Mouse (Mus musculus) heart, embryonic 12.5 days (tissue): ENCODE results near the gene Ecsit. TPM values are rescaled to one million over a fixed set of nuclear protein-coding genes. Genes with fewer than 3 reads are reported as not detected.

Source experiments
- ATAC-seq: fragments of 200-750 bp; cut with Nextera tagmentation; 2 replicates; pipeline ENCODE4 v1.8.0; 2017; ENCODE audit warnings: moderate TSS enrichment, moderate library complexity; ENCODE audit not compliant: insufficient number of reproducible peaks, low FRiP score
- H3K27ac ChIP-seq: fragments of 300-500 bp; sonication (generic); 2 replicates; pipeline ENCODE4 v1.5.1; 2016; ENCODE audit warnings: mild to moderate bottlenecking, moderate library complexity; ENCODE audit not compliant: poor library complexity, severe bottlenecking
- H3K27me3 ChIP-seq: fragments of 300-500 bp; sonication (generic); replicated peaks from 2 replicates; pipeline ENCODE4 v1.6.1; 2016; ENCODE audit warnings: mild to moderate bottlenecking, moderate library complexity
- H3K36me3 ChIP-seq: fragments of 300-500 bp; sonication (generic); 2 replicates; pipeline ENCODE4 v1.6.1; 2016; ENCODE audit warnings: mild to moderate bottlenecking, moderate library complexity
- H3K4me1 ChIP-seq: fragments of 300-500 bp; sonication (generic); replicated peaks from 2 replicates; pipeline ENCODE4 v1.6.1; 2016; ENCODE audit warnings: mild to moderate bottlenecking
- H3K4me2 ChIP-seq: fragments of 300-500 bp; sonication (generic); 2 replicates; pipeline ENCODE4 v1.6.1; 2016; ENCODE audit warnings: mild to moderate bottlenecking, moderate library complexity
- H3K4me3 ChIP-seq: fragments of 300-500 bp; sonication (generic); 2 replicates; pipeline ENCODE4 v1.5.1; 2016; ENCODE audit warnings: mild to moderate bottlenecking
- H3K9ac ChIP-seq: fragments of 300-500 bp; sonication (generic); 2 replicates; pipeline ENCODE4 v1.6.1; 2016; ENCODE audit warnings: mild to moderate bottlenecking, moderate library complexity
- H3K9me3 ChIP-seq: fragments of 300-500 bp; sonication (generic); replicated peaks from 2 replicates; pipeline ENCODE4 v1.6.1; 2016; ENCODE audit warnings: mild to moderate bottlenecking, moderate library complexity
- WGBS: fragments of 180-500 bp; shearing (Covaris S2); methylation state at CpG from one replicate; pipeline ENCODE4 v1.1.7; 2016; 5-methylcytosine and 5-hydroxymethylcytosine counted together
- polyA plus RNA-seq: library from polyadenylated mRNA; unstranded; fragments of >200 nt; fragmentation: Nextera tagmentation; extraction: Ambion mirVana; gene quantifications from 2 replicates; pipeline ENCODE4 v1.2.1, GENCODE M21; 2016

The Ecsit gene
- polyA plus RNA-seq, 1 experiment from 2014 or later = 49.3 TPM

GRCm38 (mm10) chr9:22064341-22064740 lies 20.9 kb downstream of the Ecsit start:
- Histone ChIP-seq H3K9ac (no peak overlapping the region), H3K4me2 (no peak overlapping the region), H3K27ac (no peak overlapping the region), H3K4me3 (no peak overlapping the region), H3K4me1 (0 out of 2 replicates have a peak, but pooled peaks cover 2% of the 10 kb centered on the region), H3K36me3 (peaks cover 69% of the 10 kb centered on the region), H3K9me3 (no peaks in the 10 kb centered on the region), H3K27me3 (no peaks in the 10 kb centered on the region)
- ATAC-seq = no peak
- WGBS = 88% methylated on average over 3 of the region's 3 CpGs

- no peaks in the 10 kb centered on the region for H3K4me1 ChIP-seq
- H3K4me3 ChIP-seq = no peak overlapping the region
- H3K9ac ChIP-seq = no peak overlapping the region
- no peak overlapping the region for H3K27ac ChIP-seq
- no peak for ATAC-seq
- peaks cover 76% of the 10 kb centered on the region for H3K36me3 ChIP-seq
- H3K4me2 ChIP-seq = no peak overlapping the region
- no peaks in the 10 kb centered on the region for H3K9me3 ChIP-seq
- H3K27me3 ChIP-seq = peaks cover 2% of the 10 kb centered on the region; the same call in 1 of the 2 replicates
- WGBS = 54% methylated on average over 2 of the region's 2 CpGs
Measured at GRCm38 (mm10) chr9:22061339-22061738, 23.9 kb downstream of the Ecsit start.

- whole genome bisulfite sequencing = 77% methylated on average over 9 of the region's 9 CpGs
- no peak for ATAC-seq
- H3K27ac ChIP-seq = no peak overlapping the region
- H3K4me2 ChIP-seq = no peak overlapping the region
- H3K27me3 ChIP-seq = peaks cover 34% of the 10 kb centered on the region
- no peak overlapping the region for H3K4me3 ChIP-seq
- H3K4me1 ChIP-seq = peaks cover 5% of the 10 kb centered on the region
- H3K9me3 ChIP-seq = no peaks in the 10 kb centered on the region
- H3K9ac ChIP-seq = no peak overlapping the region
- H3K36me3 ChIP-seq = peaks cover 48% of the 10 kb centered on the region
Measured at GRCm38 (mm10) chr9:22058011-22058424, 27.2 kb downstream of the Ecsit start.

- H3K9me3 ChIP-seq = no peaks in the 10 kb centered on the region
- H3K4me3 ChIP-seq = no peak overlapping the region
- ATAC-seq = no peak; the same call in 1 of the 2 replicates
- H3K4me1 ChIP-seq = peaks cover 5% of the 10 kb centered on the region
- no peak overlapping the region for H3K4me2 ChIP-seq
- 89% methylated on average over 9 of the region's 9 CpGs for WGBS
- H3K9ac ChIP-seq = no peak overlapping the region
- H3K27ac ChIP-seq = no peak overlapping the region
- H3K27me3 ChIP-seq = peaks cover 44% of the 10 kb centered on the region
- H3K36me3 ChIP-seq = peaks cover 39% of the 10 kb centered on the region
Measured at GRCm38 (mm10) chr9:22057031-22057517, 28.2 kb downstream of the Ecsit start.

GRCm38 (mm10) chr9:22056303-22056910 lies 28.8 kb downstream of the Ecsit start:
- H3K4me2 ChIP-seq = no peak overlapping the region
- H3K9me3 ChIP-seq = no peaks in the 10 kb centered on the region
- H3K27me3 ChIP-seq = peaks cover 50% of the 10 kb centered on the region
- H3K27ac ChIP-seq = no peak overlapping the region
- H3K4me3 ChIP-seq = no peak overlapping the region
- no peak overlapping the region for H3K9ac ChIP-seq
- peaks cover 33% of the 10 kb centered on the region for H3K36me3 ChIP-seq
- 67% methylated on average over 9 of the region's 9 CpGs for WGBS
- H3K4me1 ChIP-seq = peaks cover 12% of the 10 kb centered on the region
- no peak for ATAC-seq

- Histone ChIP-seq H3K4me2 (no peak overlapping the region), H3K27me3 (peaks cover 57% of the 10 kb centered on the region), H3K27ac (no peak overlapping the region), H3K4me1 (peaks cover 19% of the 10 kb centered on the region), H3K36me3 (peaks cover 28% of the 10 kb centered on the region), H3K9ac (no peak overlapping the region), H3K4me3 (no peak overlapping the region), H3K9me3 (no peaks in the 10 kb centered on the region)
- 33% methylated on average over 29 of the region's 29 CpGs for WGBS
- ATAC-seq = no peak
Measured at GRCm38 (mm10) chr9:22055713-22056112, 29.5 kb downstream of the Ecsit start.

GRCm38 (mm10) chr9:22054411-22055076 lies 30.7 kb downstream of the Ecsit start:
- ATAC-seq = peak; percentile 37; the same call in 1 of the 2 replicates
- Histone ChIP-seq H3K9me3 (no peaks in the 10 kb centered on the region), H3K4me1 (peaks cover 28% of the 10 kb centered on the region), H3K27me3 (peaks cover 68% of the 10 kb centered on the region), H3K4me2 (peak overlapping the region; percentile 32), H3K4me3 (no peak overlapping the region), H3K36me3 (peaks cover 24% of the 10 kb centered on the region), H3K9ac (no peak overlapping the region), H3K27ac (no peak overlapping the region)
- WGBS = 2% methylated on average over 32 of the region's 32 CpGs

- Histone ChIP-seq H3K4me2 (no peak overlapping the region), H3K36me3 (peaks cover 18% of the 10 kb centered on the region), H3K4me1 (peaks cover 30% of the 10 kb centered on the region), H3K4me3 (no peak overlapping the region), H3K9me3 (no peaks in the 10 kb centered on the region), H3K27me3 (peaks cover 77% of the 10 kb centered on the region), H3K9ac (no peak overlapping the region), H3K27ac (no peak overlapping the region)
- no peak for ATAC-seq
- WGBS = 25% methylated on average over 6 of the region's 7 CpGs
Measured at GRCm38 (mm10) chr9:22053657-22054056, 31.6 kb downstream of the Ecsit start.

- no peak for ATAC-seq
- Histone ChIP-seq H3K27me3 (peaks cover 80% of the 10 kb centered on the region), H3K36me3 (peaks cover 2% of the 10 kb centered on the region), H3K4me1 (peaks cover 30% of the 10 kb centered on the region), H3K9me3 (no peaks in the 10 kb centered on the region), H3K4me3 (peak within 1 kb of the TSS; percentile 36), H3K4me2 (peak within 1 kb of the TSS; percentile 69), H3K27ac (no peak within 1 kb of the TSS), H3K9ac (0 out of 2 replicates have a peak within 1 kb of the TSS, but pooled peaks have one; percentile 2)
- 3% methylated on average over 16 of the region's 28 CpGs for WGBS
Measured at GRCm38 (mm10) chr9:22051958-22052254, 33.3 kb downstream of the Ecsit start, which contains the start of gene Elavl3. Gene Elavl3, minus strand, starts transcription at chr9:22052023.

GRCm38 (mm10) chr9:22051161-22051957 lies 33.9 kb downstream of the Ecsit start:
- 3% methylated on average over 65 of the region's 67 CpGs for WGBS

More at GRCm38 (mm10) chr9:22051161-22051957, 33.9 kb downstream of the Ecsit start:
- Histone ChIP-seq H3K9ac (0 out of 2 replicates have a peak overlapping the region, but pooled peaks have one; percentile 2), H3K36me3 (no peaks in the 10 kb centered on the region), H3K27ac (no peak overlapping the region), H3K27me3 (peaks cover 78% of the 10 kb centered on the region), H3K4me1 (peaks cover 30% of the 10 kb centered on the region), H3K4me2 (peak overlapping the region; percentile 69), H3K9me3 (no peaks in the 10 kb centered on the region), H3K4me3 (peak overlapping the region; percentile 36)
- peak; percentile 11; the same call in 1 of the 2 replicates for ATAC-seq
